Mouse (Mus musculus) liver, embryonic 11.5 days (tissue): Measurements from ENCODE around the gene Ttll7. TPM values are rescaled to one million over a fixed set of nuclear protein-coding genes. Genes with fewer than 3 reads are reported as not detected.
A peak's percentile ranks its signal among the peaks of the same experiment; 100 is the strongest.

ENCODE experiments used
- ATAC-seq: fragments of 200-750 bp; cut with Nextera tagmentation; replicated peaks from 2 replicates; pipeline ENCODE4 v1.8.0; 2017; ENCODE audit warnings: moderate number of reproducible peaks, mild to moderate bottlenecking, moderate TSS enrichment, moderate library complexity; ENCODE audit not compliant: low FRiP score
- DNase-seq: peaks from one replicate; pipeline ENCODE4 v3.0.0-alpha.2; 2017; ENCODE audit warnings: low spot score
- H3K27ac ChIP-seq: fragments of 300-500 bp; sonication (generic); 2 replicates; pipeline ENCODE4 v1.5.1; 2014; ENCODE audit warnings: mild to moderate bottlenecking, low read depth, low read length, control low read depth
- H3K27me3 ChIP-seq: fragments of 300-500 bp; sonication (generic); replicated peaks from 2 replicates; pipeline ENCODE4 v1.6.1; 2014; ENCODE audit warnings: low read length, mixed read lengths; ENCODE audit not compliant: control insufficient read depth, insufficient read depth
- H3K36me3 ChIP-seq: fragments of 300-500 bp; sonication (generic); 2 replicates; pipeline ENCODE4 v1.6.1; 2014; ENCODE audit warnings: mild to moderate bottlenecking, low read length, moderate library complexity, mixed read lengths; ENCODE audit not compliant: control insufficient read depth, insufficient read depth
- H3K4me1 ChIP-seq: fragments of 300-500 bp; sonication (generic); replicated peaks from 2 replicates; pipeline ENCODE4 v1.6.1; 2014; ENCODE audit warnings: low read length, mixed read lengths; ENCODE audit not compliant: control insufficient read depth, insufficient read depth
- H3K4me2 ChIP-seq: fragments of 300-500 bp; sonication (generic); 2 replicates; pipeline ENCODE4 v1.6.1; 2014; ENCODE audit warnings: mild to moderate bottlenecking, control low read depth, moderate library complexity
- H3K4me3 ChIP-seq: fragments of 300-500 bp; sonication (generic); 2 replicates; pipeline ENCODE4 v1.5.1; 2014; ENCODE audit warnings: low read depth, low read length, control low read depth
- H3K9ac ChIP-seq: fragments of 300-500 bp; sonication (generic); 2 replicates; pipeline ENCODE4 v1.6.1; 2014; ENCODE audit warnings: low read depth, low read length, control low read depth
- H3K9me3 ChIP-seq: fragments of 300-500 bp; sonication (generic); 2 replicates; pipeline ENCODE4 v1.6.1; 2016; ENCODE audit warnings: low read length, inconsistent platforms, mixed read lengths; ENCODE audit not compliant: control insufficient read depth
- WGBS: fragments of 180-500 bp; shearing (Covaris S2); extraction: QIAGEN DNeasy Blood & Tissue Kit; methylation state at CpG from one replicate; pipeline ENCODE4 v1.1.7; 2014; 5-methylcytosine and 5-hydroxymethylcytosine counted together
- polyA plus RNA-seq: library from polyadenylated mRNA; unstranded; fragments of >200 nt; fragmentation: Nextera tagmentation; extraction: Ambion mirVana; gene quantifications from 2 replicates; pipeline ENCODE4 v1.2.1, GENCODE M21; 2014

Ttll7 gene
- polyA plus RNA-seq, 1 experiment from 2014 or later: 1.0 TPM

- ATAC-seq: no peak
- Histone ChIP-seq H3K27ac (no peak overlapping the region), H3K9me3 (no peaks in the 10 kb centered on the region), H3K4me3 (no peak overlapping the region), H3K9ac (no peak overlapping the region), H3K27me3 (no peaks in the 10 kb centered on the region), H3K4me1 (no peaks in the 10 kb centered on the region), H3K4me2 (no peak overlapping the region), H3K36me3 (no peaks in the 10 kb centered on the region)
- no peak for DNase-seq
- WGBS: 78% methylated on average over 8 of the region's 8 CpGs
These were observed 44.4 kb downstream of the Ttll7 start for GRCm38 (mm10) chr3:146896581-146896980.

DNA sequence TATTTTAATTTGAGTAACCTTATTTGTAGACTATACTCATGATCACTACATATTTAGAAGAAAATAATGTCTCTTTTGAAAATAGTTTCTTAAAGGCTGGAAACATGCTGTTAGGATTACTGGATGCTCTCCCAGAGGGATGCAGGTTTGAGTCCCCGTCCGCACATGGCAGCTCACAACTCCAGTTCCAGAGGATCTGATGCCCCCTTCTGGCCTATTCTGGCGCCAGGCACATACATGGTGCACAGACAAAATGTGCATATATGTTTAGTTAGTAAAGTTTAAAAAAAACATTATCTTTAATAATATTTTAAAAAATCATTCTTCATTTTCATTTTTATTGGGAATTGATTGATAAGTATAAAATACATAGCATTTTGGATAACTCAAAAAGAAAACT is 47.9 kb downstream of the Ttll7 start:
- DNase-seq (no peak), ATAC-seq (no peak)
- 71% methylated on average over 3 of the region's 3 CpGs for WGBS
- no peak overlapping the region for H3K9ac ChIP-seq
- no peaks in the 10 kb centered on the region for H3K36me3 ChIP-seq
- no peaks in the 10 kb centered on the region for H3K4me1 ChIP-seq
- no peak overlapping the region for H3K4me2 ChIP-seq
- H3K27me3 ChIP-seq: no peaks in the 10 kb centered on the region
- no peak overlapping the region for H3K27ac ChIP-seq
- H3K4me3 ChIP-seq: no peak overlapping the region
- H3K9me3 ChIP-seq: no peaks in the 10 kb centered on the region

GRCm38 (mm10) chr3:146901729-146902128 is 49.6 kb downstream of the Ttll7 start:
- DNase-seq (no peak), ATAC-seq (no peak)
- Histone ChIP-seq H3K4me2 (no peak overlapping the region), H3K27ac (no peak overlapping the region), H3K4me3 (no peak overlapping the region), H3K9ac (no peak overlapping the region), H3K4me1 (no peaks in the 10 kb centered on the region), H3K36me3 (no peaks in the 10 kb centered on the region), H3K9me3 (no peaks in the 10 kb centered on the region), H3K27me3 (no peaks in the 10 kb centered on the region)
- 72% methylated on average over 4 of the region's 4 CpGs for WGBS

DNA sequence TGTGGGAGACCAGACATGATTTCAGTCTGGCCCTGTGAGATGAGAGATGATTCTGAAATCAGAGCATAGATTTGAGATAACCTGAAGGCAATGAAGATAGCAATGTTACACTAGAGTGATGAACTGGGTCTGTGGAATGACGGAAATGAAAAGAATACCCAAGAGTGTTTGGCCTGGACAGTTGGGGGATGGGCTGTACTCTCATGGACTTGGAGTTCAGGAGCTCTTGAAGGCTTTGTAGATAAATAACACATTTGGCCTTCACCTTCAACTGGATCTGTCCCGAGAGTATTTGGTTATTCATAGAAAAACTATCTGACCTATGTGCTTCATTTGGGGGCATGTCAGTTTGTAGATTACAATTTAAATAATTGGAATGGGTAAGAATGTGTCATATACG is 53.4 kb downstream of the Ttll7 start:
- WGBS: 67% methylated on average over 3 of the region's 3 CpGs
- Histone ChIP-seq H3K4me1 (no peaks in the 10 kb centered on the region), H3K4me3 (no peak overlapping the region), H3K36me3 (no peaks in the 10 kb centered on the region), H3K27ac (no peak overlapping the region), H3K4me2 (no peak overlapping the region), H3K9me3 (no peaks in the 10 kb centered on the region), H3K9ac (no peak overlapping the region), H3K27me3 (no peaks in the 10 kb centered on the region)
- ATAC-seq: no peak
- DNase-seq: no peak

DNA sequence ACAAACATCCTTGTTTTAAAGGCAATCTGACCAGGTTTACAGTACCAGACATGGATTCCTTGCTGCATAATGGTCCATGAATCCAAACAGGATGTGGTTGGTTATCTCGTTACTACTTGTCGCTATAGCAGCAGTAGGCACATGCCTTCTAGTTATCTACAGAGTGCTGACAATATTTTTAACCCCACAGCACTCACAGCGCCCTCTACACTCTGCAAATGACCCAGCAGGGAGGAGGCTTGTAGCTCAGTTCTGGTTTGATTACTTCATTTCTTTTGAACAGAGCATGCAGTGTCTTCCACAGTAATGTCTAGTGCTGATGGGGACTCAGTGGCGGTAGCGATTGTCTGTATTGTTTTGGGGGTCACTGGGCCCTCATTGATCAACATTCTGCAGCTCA is 56.8 kb downstream of the Ttll7 start:
- no peak for ATAC-seq
- H3K36me3 ChIP-seq: no peaks in the 10 kb centered on the region
- no peaks in the 10 kb centered on the region for H3K27me3 ChIP-seq
- 67% methylated on average over 5 of the region's 5 CpGs for WGBS
- H3K27ac ChIP-seq: no peak overlapping the region
- no peaks in the 10 kb centered on the region for H3K9me3 ChIP-seq
- no peak overlapping the region for H3K4me3 ChIP-seq
- DNase-seq: no peak
- no peaks in the 10 kb centered on the region for H3K4me1 ChIP-seq
- H3K4me2 ChIP-seq: no peak overlapping the region
- H3K9ac ChIP-seq: no peak overlapping the region

- Histone ChIP-seq H3K9me3 (no peaks in the 10 kb centered on the region), H3K27ac (no peak overlapping the region), H3K4me1 (no peaks in the 10 kb centered on the region), H3K9ac (no peak overlapping the region), H3K36me3 (no peaks in the 10 kb centered on the region), H3K4me2 (no peak overlapping the region), H3K27me3 (no peaks in the 10 kb centered on the region), H3K4me3 (no peak overlapping the region)
- DNase-seq (no peak), ATAC-seq (no peak)
- WGBS: 80% methylated on average over 12 of the region's 12 CpGs
These were observed 60.9 kb downstream of the Ttll7 start for GRCm38 (mm10) chr3:146913107-146913506.

DNA sequence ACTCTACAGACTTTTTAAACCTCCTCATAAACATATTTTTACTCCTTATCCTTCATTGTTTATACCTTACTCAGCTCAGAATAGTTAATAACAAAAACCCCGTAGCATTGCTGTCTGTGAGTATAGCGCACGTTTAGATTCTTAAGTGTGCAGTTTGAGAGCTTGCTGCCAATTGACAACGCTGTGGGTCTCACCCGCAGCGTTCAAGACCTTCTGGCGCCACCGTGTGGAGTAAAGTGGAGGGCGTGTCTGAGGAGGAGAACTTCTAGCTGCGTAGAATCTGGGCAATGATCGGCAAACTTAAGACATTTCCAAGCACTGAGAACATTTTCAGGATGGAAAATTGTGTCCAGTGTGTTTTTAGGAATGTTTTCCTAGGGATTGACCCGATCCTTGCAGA is 62.6 kb downstream of the Ttll7 start:
- no peaks in the 10 kb centered on the region for H3K36me3 ChIP-seq
- ATAC-seq (no peak; the same call in 1 of the 2 replicates), DNase-seq (peak; percentile 63)
- no peak overlapping the region for H3K4me3 ChIP-seq
- WGBS: 14% methylated on average over 12 of the region's 12 CpGs
- no peak overlapping the region for H3K27ac ChIP-seq
- H3K4me2 ChIP-seq: no peak overlapping the region
- no peaks in the 10 kb centered on the region for H3K4me1 ChIP-seq
- no peak overlapping the region for H3K9ac ChIP-seq
- no peaks in the 10 kb centered on the region for H3K27me3 ChIP-seq
- H3K9me3 ChIP-seq: no peaks in the 10 kb centered on the region

GRCm38 (mm10) chr3:146917891-146918290 is 65.7 kb downstream of the Ttll7 start:
- H3K9me3 ChIP-seq: no peaks in the 10 kb centered on the region
- H3K4me3 ChIP-seq: no peak overlapping the region
- no peaks in the 10 kb centered on the region for H3K36me3 ChIP-seq
- H3K27me3 ChIP-seq: no peaks in the 10 kb centered on the region
- no peak overlapping the region for H3K27ac ChIP-seq
- no peak for ATAC-seq
- H3K4me2 ChIP-seq: no peak overlapping the region
- H3K9ac ChIP-seq: no peak overlapping the region
- no peak for DNase-seq
- WGBS: 62% methylated on average over 8 of the region's 8 CpGs
- no peaks in the 10 kb centered on the region for H3K4me1 ChIP-seq

GRCm38 (mm10) chr3:146918323-146918722 is 66.2 kb downstream of the Ttll7 start:
- H3K4me2 ChIP-seq: no peak overlapping the region
- ATAC-seq (no peak), DNase-seq (no peak)
- H3K4me1 ChIP-seq: no peaks in the 10 kb centered on the region
- no peak overlapping the region for H3K9ac ChIP-seq
- no peaks in the 10 kb centered on the region for H3K27me3 ChIP-seq
- no peak overlapping the region for H3K27ac ChIP-seq
- no peak overlapping the region for H3K4me3 ChIP-seq
- H3K9me3 ChIP-seq: no peaks in the 10 kb centered on the region
- WGBS: 86% methylated on average over 11 of the region's 11 CpGs
- H3K36me3 ChIP-seq: no peaks in the 10 kb centered on the region
